Mouse (Mus musculus) erythroblast, embryonic 14.5 days (primary cell): Measurements from ENCODE around the gene Actbl2.

Experiments
- GATA1 ChIP-seq: IDR thresholded peaks from 2 replicates; pipeline ENCODE4 v1.6.1; 2012; ENCODE audit warnings: low read length, inconsistent platforms, mixed read lengths
- TAL1 ChIP-seq: IDR thresholded peaks from 3 replicates; pipeline ENCODE4 v1.6.1; 2012; ENCODE audit warnings: low read length, inconsistent platforms, mixed read lengths

- TF ChIP-seq GATA1, result no peak
- TF ChIP-seq TAL1, result no peak
Measured at GRCm38 (mm10) chr13:111268992-111269391, 14.2 kb downstream of the Actbl2 start.
